Mouse (Mus musculus) midbrain, postnatal 0 days (tissue): ENCODE results near the gene Yjefn3. TPM values are rescaled to one million over a fixed set of nuclear protein-coding genes. Genes with fewer than 3 reads are reported as not detected.

Experiments used
- ATAC-seq: fragments of 200-750 bp; cut with Nextera tagmentation; 2 replicates; pipeline ENCODE4 v1.8.0; 2017; ENCODE audit warnings: moderate number of reproducible peaks, mild to moderate bottlenecking, moderate TSS enrichment, moderate library complexity; ENCODE audit not compliant: low FRiP score
- DNase-seq: peaks from one replicate; pipeline ENCODE4 v3.0.0-alpha.2; 2015; ENCODE audit warnings: low spot score
- H3K27ac ChIP-seq: fragments of 300-500 bp; sonication (generic); 2 replicates; pipeline ENCODE4 v1.5.1; 2014; ENCODE audit warnings: low read depth, mild to moderate bottlenecking, low read length, mixed read lengths
- H3K27me3 ChIP-seq: fragments of 300-500 bp; sonication (generic); 2 replicates; pipeline ENCODE4 v1.6.1; 2014; ENCODE audit warnings: low read length, control low read depth, mixed read lengths; ENCODE audit not compliant: insufficient read depth
- H3K36me3 ChIP-seq: fragments of 300-500 bp; sonication (generic); 2 replicates; pipeline ENCODE4 v1.6.1; 2014; ENCODE audit warnings: low read length, control low read depth, mixed read lengths; ENCODE audit not compliant: insufficient read depth
- H3K4me1 ChIP-seq: fragments of 300-500 bp; sonication (generic); 2 replicates; pipeline ENCODE4 v1.6.1; 2014; ENCODE audit warnings: mild to moderate bottlenecking, control low read depth, antibody characterized with exemption, low read length, mixed read lengths; ENCODE audit not compliant: insufficient read depth
- H3K4me2 ChIP-seq: fragments of 300-500 bp; sonication (generic); 2 replicates; pipeline ENCODE4 v1.6.1; 2014; ENCODE audit warnings: low read depth, mild to moderate bottlenecking, low read length, mixed read lengths; ENCODE audit not compliant: poor library complexity, severe bottlenecking
- H3K4me3 ChIP-seq: fragments of 300-500 bp; sonication (generic); 2 replicates; pipeline ENCODE4 v1.5.1; 2014; ENCODE audit warnings: low read depth, mild to moderate bottlenecking, low read length, moderate library complexity
- H3K9ac ChIP-seq: fragments of 300-500 bp; sonication (generic); replicated peaks from 2 replicates; pipeline ENCODE4 v1.6.1; 2014; ENCODE audit warnings: mild to moderate bottlenecking, low read length, moderate library complexity, mixed read lengths; ENCODE audit not compliant: poor library complexity, severe bottlenecking
- H3K9me3 ChIP-seq: fragments of 300-500 bp; sonication (generic); 2 replicates; pipeline ENCODE4 v1.6.1; 2016; ENCODE audit warnings: low read length, control low read depth
- CTCF ChIP-seq: IDR thresholded peaks from 2 replicates; pipeline ENCODE4 v1.5.1; 2016; ENCODE audit warnings: antibody characterized with exemption, mild to moderate bottlenecking
- WGBS: fragments of 180-500 bp; shearing (Covaris S2); extraction: QIAGEN DNeasy Blood & Tissue Kit; methylation state at CpG from one replicate; pipeline ENCODE4 v1.1.7; 2014; 5-methylcytosine and 5-hydroxymethylcytosine counted together
- polyA plus RNA-seq: library from polyadenylated mRNA; unstranded; fragments of >200 nt; fragmentation: Nextera tagmentation; extraction: Ambion mirVana; gene quantifications from 2 replicates; pipeline ENCODE4 v1.2.1, GENCODE M21; 2015
- total RNA-seq: library from RNA; depleted of rRNA; stranded (reverse); fragments of >200 nt; gene quantifications from 2 replicates; pipeline ENCODE4 v1.2.3, GENCODE M21; 2014

Yjefn3 gene
- total and polyA plus RNA-seq, 2 experiments from 2014 or later: 8.0 to 13.4 TPM

- H3K4me1 ChIP-seq: no peaks in the 10 kb centered on the region
- no peaks in the 10 kb centered on the region for H3K9me3 ChIP-seq
- no peak overlapping the region for H3K9ac ChIP-seq
- ATAC-seq (no peak), DNase-seq (no peak)
- no peak overlapping the region for H3K4me2 ChIP-seq
- H3K4me3 ChIP-seq: no peak overlapping the region
- no peak for TF ChIP-seq CTCF
- no peak overlapping the region for H3K27ac ChIP-seq
- 82% methylated on average over 5 of the region's 5 CpGs for WGBS
- peaks cover 9% of the 10 kb centered on the region; the same call in 1 of the 2 replicates for H3K36me3 ChIP-seq
- no peaks in the 10 kb centered on the region for H3K27me3 ChIP-seq
Observed at GRCm38 (mm10) chr8:69864180-69864579, 38.3 kb downstream of the Yjefn3 start.

- H3K4me1 ChIP-seq: no peaks in the 10 kb centered on the region
- DNase-seq (no peak), ATAC-seq (0 out of 2 replicates have a peak, but pooled peaks have one; percentile 55)
- no peak for TF ChIP-seq CTCF
- H3K9ac ChIP-seq: no peak overlapping the region
- H3K4me2 ChIP-seq: no peak overlapping the region
- no peaks in the 10 kb centered on the region for H3K9me3 ChIP-seq
- H3K4me3 ChIP-seq: no peak overlapping the region
- no peak overlapping the region for H3K27ac ChIP-seq
- 87% methylated on average over 5 of the region's 5 CpGs for WGBS
- H3K36me3 ChIP-seq: peaks cover 9% of the 10 kb centered on the region; the same call in 1 of the 2 replicates
- no peaks in the 10 kb centered on the region for H3K27me3 ChIP-seq
Observed at GRCm38 (mm10) chr8:69863387-69864020, 39.0 kb downstream of the Yjefn3 start.

GRCm38 (mm10) chr8:69861251-69861650 lies 41.3 kb downstream of the Yjefn3 start:
- no peak overlapping the region for H3K27ac ChIP-seq
- no peak overlapping the region for H3K4me2 ChIP-seq
- no peak for DNase-seq
- no peaks in the 10 kb centered on the region for H3K27me3 ChIP-seq
- WGBS: 77% methylated on average over 2 of the region's 2 CpGs
- H3K4me3 ChIP-seq: no peak overlapping the region
- ATAC-seq: no peak
- H3K36me3 ChIP-seq: peaks cover 9% of the 10 kb centered on the region; the same call in 1 of the 2 replicates
- no peaks in the 10 kb centered on the region for H3K4me1 ChIP-seq
- H3K9ac ChIP-seq: no peak overlapping the region
- no peak for TF ChIP-seq CTCF
- H3K9me3 ChIP-seq: no peaks in the 10 kb centered on the region

- DNase-seq (no peak), ATAC-seq (no peak)
- TF ChIP-seq CTCF: peak; percentile 33; the same call in 1 of the 2 replicates
- no peaks in the 10 kb centered on the region for H3K27me3 ChIP-seq
- H3K9me3 ChIP-seq: no peaks in the 10 kb centered on the region
- H3K9ac ChIP-seq: no peak overlapping the region
- H3K4me2 ChIP-seq: no peak overlapping the region
- peaks cover 9% of the 10 kb centered on the region; the same call in 1 of the 2 replicates for H3K36me3 ChIP-seq
- H3K4me1 ChIP-seq: no peaks in the 10 kb centered on the region
- WGBS: 46% methylated on average over 4 of the region's 4 CpGs
- no peak overlapping the region for H3K27ac ChIP-seq
- no peak overlapping the region for H3K4me3 ChIP-seq
Observed at GRCm38 (mm10) chr8:69860807-69861206, 41.7 kb downstream of the Yjefn3 start.

- whole genome bisulfite sequencing: 94% methylated on average over 10 of the region's 10 CpGs
- Histone ChIP-seq H3K27me3 (no peaks in the 10 kb centered on the region), H3K4me1 (no peaks in the 10 kb centered on the region), H3K27ac (no peak overlapping the region), H3K36me3 (0 out of 2 replicates have a peak, but pooled peaks cover 2% of the 10 kb centered on the region), H3K4me2 (no peak overlapping the region), H3K9me3 (no peaks in the 10 kb centered on the region), H3K9ac (no peak overlapping the region), H3K4me3 (no peak overlapping the region)
- no peak for ATAC-seq
- no peak for DNase-seq
- TF ChIP-seq CTCF: peak; percentile 1; the same call in 1 of the 2 replicates
Observed at GRCm38 (mm10) chr8:69853869-69854268, 48.6 kb downstream of the Yjefn3 start.

GRCm38 (mm10) chr8:69850926-69851506 lies 51.5 kb downstream of the Yjefn3 start:
- Histone ChIP-seq H3K9ac (no peak overlapping the region), H3K27me3 (no peaks in the 10 kb centered on the region), H3K4me2 (no peak overlapping the region), H3K4me3 (no peak overlapping the region), H3K36me3 (0 out of 2 replicates have a peak, but pooled peaks cover 2% of the 10 kb centered on the region), H3K4me1 (no peaks in the 10 kb centered on the region), H3K27ac (no peak overlapping the region), H3K9me3 (no peaks in the 10 kb centered on the region)
- 80% methylated on average over 7 of the region's 7 CpGs for WGBS
- DNase-seq (no peak), ATAC-seq (no peak)
- TF ChIP-seq CTCF: no peak
